Mouse (Mus musculus): ENCODE results near the gene Rps19bp1.

- no peak for TF ChIP-seq CTCF (IDR thresholded peaks at IDR 0.05; ENCODE audit: insufficient read depth, low read length)
- no peak for TF ChIP-seq POLR2A (IDR thresholded peaks at IDR 0.05; ENCODE audit: borderline replicate concordance, extremely low read depth, low read depth, low read length)
These were observed 47.7 kb downstream of the Rps19bp1 start for GRCm38 (mm10) chr15:80216480-80216820.

Measured in lung, adult 2 months (tissue).